ENCODE assay signal across 11 mouse cellular contexts in genomic region chr16:32201004-32201325, GRCm38 (mm10). TPM values are rescaled to one million over a fixed set of nuclear protein-coding genes. Genes with fewer than 3 reads are reported as not detected.
DNase-seq lines count a peak whose midpoint lies in the region; ATAC-seq lines count a peak whose summit lies in the region.
"Had no signal": no experiment of that assay in that cellular context is flagged by ENCODE, and none has a peak within 500 bp of the region (broad histone marks: within the 10 kb centered on the region; RNA-seq: fewer than 3 reads in every experiment).

No protein-coding gene starts in this region.

- no peaks in the 10 kb centered on the region for H3K4me1 ChIP-seq in kidney, embryonic 14.5 days (ENCODE audit: control insufficient read depth, insufficient read depth, low read length)
- peaks cover 12% of the 10 kb centered on the region for H3K4me1 ChIP-seq in kidney, embryonic 15.5 days
- no peaks in the 10 kb centered on the region for H3K4me1 ChIP-seq in midbrain, embryonic 16.5 days (ENCODE audit: control insufficient read depth, insufficient read depth, low read length)

- H3K9ac ChIP-seq in kidney, embryonic 14.5 days (ENCODE audit: low read depth, low read length), result no peak overlapping the region; the same call in 1 of the 2 replicates
- no peak overlapping the region for H3K9ac ChIP-seq in kidney, embryonic 15.5 days
- no peak overlapping the region for H3K9ac ChIP-seq in midbrain, embryonic 16.5 days (ENCODE audit: low read depth, low read length)

- no peaks in the 10 kb centered on the region for H3K36me3 ChIP-seq in kidney, embryonic 14.5 days (ENCODE audit: control insufficient read depth, insufficient read depth, low read length)
- H3K36me3 ChIP-seq in kidney, embryonic 15.5 days, result no peaks in the 10 kb centered on the region
- no peaks in the 10 kb centered on the region for H3K36me3 ChIP-seq in midbrain, embryonic 16.5 days (ENCODE audit: control insufficient read depth, insufficient read depth, low read length)

- peak; percentile 32; the same call in 1 of the 2 replicates for ATAC-seq in kidney, embryonic 14.5 days (ENCODE audit: low FRiP score, low TSS enrichment)
- ATAC-seq in erythroblast, adult 5-6 weeks (replicated peaks; ENCODE audit: low FRiP score, poor library complexity, severe bottlenecking), result 0 out of 2 replicates have a peak, but pooled peaks have one; percentile 8
- ATAC-seq in kidney, embryonic 15.5 days (replicated peaks; ENCODE audit: low FRiP score), result peak; percentile 33; the same call in 1 of the 2 replicates
- no peak for ATAC-seq in midbrain, embryonic 16.5 days
- no peak for ATAC-seq in activated CD4-positive, CD25-positive, alpha-beta regulatory T cell, adult 4 months

- H3K27me3 ChIP-seq in kidney, embryonic 14.5 days (ENCODE audit: control insufficient read depth, insufficient read depth, low read length), result no peaks in the 10 kb centered on the region
- H3K27me3 ChIP-seq in kidney, embryonic 15.5 days, result no peaks in the 10 kb centered on the region
- no peaks in the 10 kb centered on the region for H3K27me3 ChIP-seq in midbrain, embryonic 16.5 days (ENCODE audit: control insufficient read depth, insufficient read depth, low read depth, low read length)

- no peaks in the 10 kb centered on the region for H3K9me3 ChIP-seq in kidney, embryonic 14.5 days (ENCODE audit: control insufficient read depth, low read length)
- H3K9me3 ChIP-seq in kidney, embryonic 15.5 days (replicated peaks), result no peaks in the 10 kb centered on the region
- no peaks in the 10 kb centered on the region for H3K9me3 ChIP-seq in midbrain, embryonic 16.5 days (replicated peaks; ENCODE audit: control insufficient read depth, low read length, poor library complexity, severe bottlenecking)

- no peak overlapping the region; the same call in 1 of the 2 replicates for H3K4me3 ChIP-seq in kidney, embryonic 14.5 days (ENCODE audit: low read length)
- peak overlapping the region; percentile 33 for H3K4me3 ChIP-seq in kidney, embryonic 15.5 days (replicated peaks)
- H3K4me3 ChIP-seq in midbrain, embryonic 16.5 days (ENCODE audit: low read depth, low read length), result no peak overlapping the region

- H3K27ac ChIP-seq in kidney, embryonic 14.5 days (ENCODE audit: low read depth, low read length), result peak overlapping the region; percentile 67; the same call in 1 of the 2 replicates
- H3K27ac ChIP-seq in kidney, embryonic 15.5 days, result peak overlapping the region; percentile 87
- no peak overlapping the region for H3K27ac ChIP-seq in midbrain, embryonic 16.5 days (ENCODE audit: low read length)

- no peak for DNase-seq in kidney, postnatal 14 days
- no peak for DNase-seq in frontal cortex, adult 2 months (ENCODE audit: extremely low spot score in 1 of 2, low spot score in 1 of 2)
- DNase-seq in embryo, embryonic 10 days (ENCODE audit: low spot score), result no peak
- DNase-seq: cerebellum, adult 8-10 months had no signal

- peak overlapping the region; percentile 35 for H3K4me2 ChIP-seq in kidney, embryonic 14.5 days (replicated peaks; ENCODE audit: low read depth, low read length)
- H3K4me2 ChIP-seq in kidney, embryonic 15.5 days, result peak overlapping the region; percentile 57
- H3K4me2 ChIP-seq in midbrain, embryonic 16.5 days (ENCODE audit: low read length), result peak overlapping the region; percentile 37

- 45% methylated on average over 9 of the region's 9 CpGs for WGBS in kidney, embryonic 14.5 days
- 30% methylated on average over 9 of the region's 9 CpGs for WGBS in kidney, embryonic 15.5 days
- WGBS in midbrain, embryonic 16.5 days, result 52% methylated on average over 9 of the region's 9 CpGs

RNA-seq across cellular contexts. Expression of gene Bex6, which starts 21.3 kb away (rescaled TPM):
- polyA plus RNA-seq in kidney, embryonic 14.5 days (2014; fragmentation: Nextera tagmentation; extraction: Ambion mirVana), result not detected in 2 replicates
- 1.9 and 6.9 TPM in 2 replicates for total RNA-seq in erythroblast, adult 5-6 weeks (2015; ENCODE audit: low replicate concordance)
- total RNA-seq in erythroblast, adult 5-6 weeks (2017; ENCODE audit: low replicate concordance), result 3.2 and 7.8 TPM in 2 replicates
- polyA plus RNA-seq in kidney, embryonic 15.5 days (2015; fragmentation: Nextera tagmentation; extraction: Ambion mirVana), result not detected in 2 replicates
- not detected in 2 replicates for polyA plus RNA-seq in midbrain, embryonic 16.5 days (2015; fragmentation: Nextera tagmentation; extraction: Ambion mirVana)
- not detected in 2 replicates for polyA plus RNA-seq in frontal cortex, adult 2 months (2012; rRNA removed)
- not detected for polyA plus RNA-seq in activated CD4-positive, CD25-positive, alpha-beta regulatory T cell, adult 4 months (2017; shearing (Covaris generic))
- total RNA-seq: MEL had no signal
- polyA plus RNA-seq: heart, embryonic 14.5 days had no signal

RNA-seq across cellular contexts. Expression of gene Nrros, which starts 35.6 kb away (rescaled TPM):
- polyA plus RNA-seq in kidney, embryonic 14.5 days (2014; fragmentation: Nextera tagmentation; extraction: Ambion mirVana), result 14.4 and 18.7 TPM in 2 replicates
- total RNA-seq in erythroblast, adult 5-6 weeks (2015; ENCODE audit: low replicate concordance), result 29.0 and 38.5 TPM in 2 replicates
- total RNA-seq in erythroblast, adult 5-6 weeks (2017; ENCODE audit: low replicate concordance), result 18.1 and 25.4 TPM in 2 replicates
- polyA plus RNA-seq in kidney, embryonic 15.5 days (2015; fragmentation: Nextera tagmentation; extraction: Ambion mirVana), result 17.7 and 17.8 TPM in 2 replicates
- polyA plus RNA-seq in midbrain, embryonic 16.5 days (2015; fragmentation: Nextera tagmentation; extraction: Ambion mirVana), result 6.7 and 6.8 TPM in 2 replicates
- 5.7 and 6.9 TPM in 2 replicates for polyA plus RNA-seq in frontal cortex, adult 2 months (2012; rRNA removed)
- polyA plus RNA-seq in activated CD4-positive, CD25-positive, alpha-beta regulatory T cell, adult 4 months (2017; shearing (Covaris generic)), result 10 to 100 TPM; 65.3 to 71.7 TPM

RNA-seq across cellular contexts. Expression of gene Fbxo45, which starts 46.0 kb away (rescaled TPM):
- 10.8 and 14.5 TPM in 2 replicates for polyA plus RNA-seq in kidney, embryonic 14.5 days (2014; fragmentation: Nextera tagmentation; extraction: Ambion mirVana)
- 1.9 and 2.7 TPM in 2 replicates for total RNA-seq in erythroblast, adult 5-6 weeks (2015; ENCODE audit: low replicate concordance)
- total RNA-seq in erythroblast, adult 5-6 weeks (2017; ENCODE audit: low replicate concordance), result 8.0 and 10.0 TPM in 2 replicates
- polyA plus RNA-seq in kidney, embryonic 15.5 days (2015; fragmentation: Nextera tagmentation; extraction: Ambion mirVana), result 10.4 and 11.2 TPM in 2 replicates
- polyA plus RNA-seq in midbrain, embryonic 16.5 days (2015; fragmentation: Nextera tagmentation; extraction: Ambion mirVana), result 5.9 and 8.2 TPM in 2 replicates
- polyA plus RNA-seq in frontal cortex, adult 2 months (2012; rRNA removed), result 23.1 and 25.6 TPM in 2 replicates
- 1 to 10 TPM; 3.5 to 4.2 TPM for polyA plus RNA-seq in activated CD4-positive, CD25-positive, alpha-beta regulatory T cell, adult 4 months (2017; shearing (Covaris generic))

RNA-seq across cellular contexts. Expression of gene Wdr53, which starts 46.1 kb away (rescaled TPM):
- 17.7 and 22.4 TPM in 2 replicates for polyA plus RNA-seq in kidney, embryonic 14.5 days (2014; fragmentation: Nextera tagmentation; extraction: Ambion mirVana)
- total RNA-seq in erythroblast, adult 5-6 weeks (2015; ENCODE audit: low replicate concordance), result 0.58 and 2.3 TPM in 2 replicates
- total RNA-seq in erythroblast, adult 5-6 weeks (2017; ENCODE audit: low replicate concordance), result 5.3 and 5.6 TPM in 2 replicates
- polyA plus RNA-seq in kidney, embryonic 15.5 days (2015; fragmentation: Nextera tagmentation; extraction: Ambion mirVana), result 19.3 and 19.5 TPM in 2 replicates
- 13.8 and 16.0 TPM in 2 replicates for polyA plus RNA-seq in midbrain, embryonic 16.5 days (2015; fragmentation: Nextera tagmentation; extraction: Ambion mirVana)
- 10.6 and 11.9 TPM in 2 replicates for polyA plus RNA-seq in frontal cortex, adult 2 months (2012; rRNA removed)
- 10 to 100 TPM; 12.5 to 16.2 TPM for polyA plus RNA-seq in activated CD4-positive, CD25-positive, alpha-beta regulatory T cell, adult 4 months (2017; shearing (Covaris generic))

Comparison
In these comparisons a context has a peak if more than half of its experiments do, and no peak if none do; other contexts are left out.
1. ATAC-seq: peak in kidney, embryonic 14.5 days (single experiment), erythroblast, adult 5-6 weeks (single experiment) and kidney, embryonic 15.5 days (single experiment); none in midbrain, embryonic 16.5 days (single experiment) and activated CD4-positive, CD25-positive, alpha-beta regulatory T cell, adult 4 months (single experiment).
2. Peak in every context shown above with its lines, with median percentiles within 50 percentile points of each other: H3K4me2 ChIP-seq.